Mouse (Mus musculus) erythroid progenitor cell, adult 5-6 weeks (primary cell): Measurements from ENCODE around the gene Akip1. TPM values are rescaled to one million over a fixed set of nuclear protein-coding genes. Genes with fewer than 3 reads are reported as not detected.

Experiments
- ATAC-seq: replicated peaks from 2 replicates; pipeline ENCODE4 v1.8.0; 2016; ENCODE audit warnings: moderate number of reproducible peaks, mild to moderate bottlenecking, moderate TSS enrichment, inconsistent platforms; ENCODE audit not compliant: poor library complexity, low FRiP score, severe bottlenecking
- total RNA-seq, 2 experiments: library from RNA; stranded (forward) in 1 of 2; stranded (reverse) in 1 of 2; fragments of 150-400 nt in 1 of 2; fragments of 186-747, 209-891 nt in 1 of 2; gene quantifications; 2 replicates each; pipeline versions ENCODE4 v1.2.3 to v1.2.4; 2015 to 2017; ENCODE audit warnings: low replicate concordance in 2 of 2

Gene Akip1
- total RNA-seq (2015; ENCODE audit: low replicate concordance) (36.8 and 57.0 TPM in 2 replicates), total RNA-seq (2017; ENCODE audit: low replicate concordance) (21.6 and 23.0 TPM in 2 replicates)

DNA sequence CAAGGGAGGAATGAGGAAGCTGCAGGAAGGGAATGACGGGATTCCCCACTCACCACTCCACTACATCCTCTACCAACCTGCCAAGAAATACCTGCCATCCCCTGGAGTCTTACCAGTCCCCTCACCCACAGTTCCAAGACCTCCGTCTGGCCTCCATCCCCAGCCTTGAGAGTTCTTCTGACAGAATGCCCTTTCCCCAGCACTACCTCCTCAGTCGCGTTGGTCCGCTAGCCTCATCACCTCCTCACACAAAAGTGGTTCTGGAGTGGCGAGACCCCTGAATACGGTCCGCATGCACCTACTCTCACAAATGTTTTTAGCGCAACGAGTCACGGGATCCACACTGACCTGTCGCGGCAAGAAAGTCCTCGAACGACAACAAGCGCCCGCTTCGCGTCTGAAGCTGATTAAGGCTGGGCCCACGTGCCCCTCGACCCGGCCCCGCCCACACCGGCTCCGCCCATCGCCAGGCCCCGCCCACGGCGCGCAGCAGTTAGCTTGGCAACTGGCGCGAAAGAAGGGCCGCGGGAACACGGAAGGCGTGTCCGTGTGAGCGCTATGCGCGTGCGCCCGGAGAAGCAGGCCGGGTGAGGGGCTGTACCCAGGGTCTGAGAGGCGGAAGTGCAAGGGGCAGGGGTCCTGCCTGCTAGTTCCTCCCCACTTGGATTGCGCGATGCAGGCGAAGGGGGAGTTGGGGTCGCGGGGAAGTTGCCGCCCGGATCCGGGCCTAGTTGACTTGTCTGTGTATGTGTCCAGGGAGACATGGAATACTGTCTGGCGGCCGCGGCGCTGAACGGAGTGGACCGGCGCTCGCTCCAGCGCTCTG lies at the start of gene Akip1, which contains the start of gene St5:
TSS of gene Akip1 (plus strand) at position 501 of the 826 bp plus-strand sequence.
TSS of gene St5 (minus strand) at position 416 of the 826 bp plus-strand sequence.
- ATAC-seq: peak; percentile 92

GRCm38 (mm10) chr7:109654871-109655270 lies 48.6 kb upstream of the Akip1 start:
- ATAC-seq: no peak

- no peak for ATAC-seq
Observed at GRCm38 (mm10) chr7:109657884-109658283, 45.6 kb upstream of the Akip1 start.

DNA sequence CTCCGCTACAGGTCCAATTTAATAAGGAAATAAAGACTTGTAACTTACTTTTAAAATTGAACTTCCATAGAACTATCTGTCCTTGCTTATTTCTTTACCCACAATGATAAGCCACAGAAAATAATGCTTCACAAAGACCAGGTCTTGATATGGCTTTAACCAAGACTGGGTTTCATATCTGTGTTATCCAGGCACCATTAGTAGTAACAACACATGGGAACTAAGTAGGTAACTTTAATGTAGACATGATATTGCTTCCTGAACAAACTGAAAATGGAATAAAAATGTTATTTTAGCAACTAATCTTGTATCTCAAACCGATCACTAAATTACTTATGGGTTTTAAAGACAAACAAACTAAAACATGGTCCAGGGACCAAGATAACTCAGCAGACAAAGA lies 44.2 kb upstream of the Akip1 start:
- no peak for ATAC-seq

GRCm38 (mm10) chr7:109662626-109663025 lies 40.9 kb upstream of the Akip1 start:
- ATAC-seq: no peak

GRCm38 (mm10) chr7:109666664-109667063 lies 36.8 kb upstream of the Akip1 start:
- ATAC-seq: no peak

GRCm38 (mm10) chr7:109669426-109670170 lies 33.9 kb upstream of the Akip1 start:
- no peak for ATAC-seq

DNA sequence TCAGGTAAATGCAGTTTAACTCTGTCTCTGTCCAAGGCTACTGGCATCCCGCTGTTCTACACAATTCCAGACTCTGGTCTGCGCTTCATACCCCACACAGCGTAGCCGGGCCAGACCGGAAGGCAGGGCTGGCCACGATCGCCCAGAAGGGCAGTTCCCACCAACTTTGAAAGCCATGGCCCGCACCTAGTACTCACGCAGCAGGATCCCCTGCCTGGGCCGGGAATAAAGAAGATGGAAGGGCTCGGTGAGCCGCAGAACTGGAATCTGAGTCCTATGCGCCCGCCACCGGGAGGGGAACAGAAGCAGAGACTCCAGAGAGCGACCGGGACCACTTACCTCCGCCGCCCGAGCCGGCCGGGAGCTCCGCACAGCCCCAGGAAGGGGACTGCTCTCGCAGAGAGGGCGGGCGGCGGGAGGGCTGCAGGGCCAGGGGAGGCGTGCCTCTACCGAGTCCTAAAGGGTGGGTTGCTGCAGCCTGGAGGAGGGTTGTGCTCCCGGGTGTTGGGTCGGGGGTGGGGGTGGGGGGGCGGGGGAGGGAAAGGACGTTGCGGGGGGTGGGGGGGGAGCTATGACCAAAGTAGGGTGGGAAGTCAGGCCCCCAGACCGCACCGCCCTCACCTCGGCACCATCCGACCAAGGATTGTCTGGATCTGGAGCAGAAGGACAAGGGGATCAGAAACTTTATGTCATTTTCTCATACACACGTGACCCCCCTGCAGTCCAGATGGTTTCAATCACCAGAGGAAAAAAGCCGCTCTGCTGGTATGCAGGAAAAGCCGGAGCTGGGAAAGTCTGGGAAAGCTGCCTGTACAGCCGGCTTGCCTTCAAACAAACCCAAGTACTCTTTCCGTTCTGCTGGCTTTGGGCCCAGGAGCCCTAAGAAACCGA lies 31.7 kb upstream of the Akip1 start:
- no peak for ATAC-seq

DNA sequence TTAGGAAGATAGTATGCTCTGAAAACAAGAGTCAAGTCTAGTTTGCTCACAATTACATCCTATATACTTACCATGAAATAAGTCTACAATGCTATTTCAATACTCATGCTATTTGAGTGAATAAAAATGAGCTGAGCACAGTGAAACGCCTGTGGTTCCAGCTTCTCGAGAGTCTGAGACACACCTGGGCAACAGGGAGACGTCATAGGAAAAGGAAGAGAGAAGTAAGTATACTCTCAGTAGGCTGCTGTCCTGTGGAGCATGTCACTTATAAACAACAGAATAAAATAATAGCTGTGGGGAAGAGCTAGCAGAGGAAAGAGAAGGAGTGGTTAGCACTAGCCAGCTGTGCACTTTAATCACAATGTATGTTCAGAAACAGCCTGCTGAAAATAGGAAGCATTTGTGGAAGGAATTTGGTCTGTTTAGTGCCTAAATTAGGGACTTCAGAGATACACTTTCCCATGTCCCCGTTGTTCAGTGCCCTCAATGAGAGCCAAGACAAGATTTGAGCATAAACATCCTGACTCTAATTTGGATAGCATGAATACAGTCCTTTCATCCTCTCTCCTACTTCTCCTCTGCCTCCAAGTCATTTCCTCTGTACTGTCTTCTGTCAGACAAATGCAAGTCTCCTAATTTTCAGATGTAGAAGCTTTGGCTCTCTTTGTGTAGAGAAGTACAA lies 28.4 kb upstream of the Akip1 start:
- no peak for ATAC-seq

DNA sequence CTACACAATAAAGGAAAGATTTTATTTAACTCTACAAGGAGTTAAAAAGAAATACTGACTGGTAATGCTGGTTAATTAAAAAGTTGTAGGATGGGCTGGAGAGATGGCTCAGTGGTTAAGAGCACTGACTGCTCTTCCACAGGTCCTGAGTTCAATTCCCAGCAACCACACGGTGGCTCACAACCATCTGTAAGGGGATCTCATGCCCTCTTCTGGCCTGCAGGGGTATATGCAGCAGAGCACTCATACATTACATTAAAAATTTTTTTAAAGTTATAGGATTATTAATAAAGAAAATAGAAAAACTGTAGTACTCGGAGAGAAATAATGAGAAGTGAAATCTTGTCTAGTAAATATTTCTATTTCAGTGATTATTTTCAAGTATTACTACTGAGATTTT lies 23.2 kb upstream of the Akip1 start:
- no peak for ATAC-seq

DNA sequence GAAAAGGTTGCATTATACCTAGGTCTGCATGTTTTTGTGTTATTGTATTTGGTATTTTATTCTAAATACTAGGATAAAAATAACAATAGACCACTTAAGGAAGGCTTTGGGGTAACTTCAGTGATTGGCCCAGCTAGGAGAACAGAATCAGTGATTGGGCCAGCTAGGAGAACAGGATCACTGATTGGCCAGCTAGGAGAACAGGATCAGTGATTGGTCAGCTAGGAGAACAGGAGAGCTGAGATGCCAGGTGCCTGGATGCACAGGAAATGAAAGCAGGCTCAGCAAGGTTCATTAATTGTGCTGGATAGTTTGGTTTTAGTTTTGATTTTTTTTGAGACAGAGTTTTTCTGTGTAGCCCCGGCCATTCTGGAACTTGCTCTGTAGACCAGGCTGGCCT lies 22.6 kb upstream of the Akip1 start:
- no peak for ATAC-seq

DNA sequence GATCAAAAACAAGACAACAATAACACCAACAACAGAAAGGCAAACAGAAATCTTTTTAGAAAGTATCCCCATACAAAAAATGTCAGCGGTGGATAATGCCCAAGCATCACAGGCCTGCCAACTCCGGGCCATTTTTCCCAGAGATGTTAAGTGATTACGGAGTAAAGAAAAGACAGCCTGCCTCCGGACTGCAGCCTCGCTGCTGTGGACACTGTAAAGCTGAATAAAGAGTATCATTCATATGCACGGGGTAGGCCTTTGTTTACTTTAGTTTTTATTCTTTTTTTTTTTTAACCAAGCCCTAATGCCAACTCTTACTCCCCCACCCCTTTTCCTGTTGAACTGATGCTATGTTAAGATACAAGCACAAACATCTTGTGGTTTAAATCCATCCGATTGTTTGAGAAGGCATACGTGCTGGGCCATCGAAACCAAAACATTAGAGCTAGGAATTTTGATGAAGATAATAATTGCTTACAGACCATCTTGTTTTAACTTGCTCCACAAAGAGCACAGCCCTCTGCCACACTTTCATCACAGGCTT lies 16.8 kb upstream of the Akip1 start:
- no peak for ATAC-seq

DNA sequence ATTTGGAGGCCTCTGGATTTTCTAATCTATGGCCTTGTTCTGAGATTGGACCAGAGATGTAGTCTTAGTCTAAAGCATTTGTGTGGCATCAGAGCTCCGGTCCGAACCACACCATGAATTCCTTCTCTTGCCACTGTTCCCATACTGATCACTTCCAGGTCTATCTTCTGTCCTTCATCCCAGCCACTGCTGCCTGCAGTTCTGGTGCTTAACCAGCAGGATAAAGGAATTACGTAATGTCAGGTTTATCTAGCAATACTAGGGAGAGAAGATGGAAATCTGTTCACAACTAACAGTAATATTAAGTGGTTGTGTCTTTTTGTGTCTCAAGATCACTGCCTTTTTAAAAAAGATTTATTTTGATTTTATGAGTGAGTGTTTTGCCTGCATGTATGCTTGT lies 13.4 kb upstream of the Akip1 start:
- no peak for ATAC-seq

DNA sequence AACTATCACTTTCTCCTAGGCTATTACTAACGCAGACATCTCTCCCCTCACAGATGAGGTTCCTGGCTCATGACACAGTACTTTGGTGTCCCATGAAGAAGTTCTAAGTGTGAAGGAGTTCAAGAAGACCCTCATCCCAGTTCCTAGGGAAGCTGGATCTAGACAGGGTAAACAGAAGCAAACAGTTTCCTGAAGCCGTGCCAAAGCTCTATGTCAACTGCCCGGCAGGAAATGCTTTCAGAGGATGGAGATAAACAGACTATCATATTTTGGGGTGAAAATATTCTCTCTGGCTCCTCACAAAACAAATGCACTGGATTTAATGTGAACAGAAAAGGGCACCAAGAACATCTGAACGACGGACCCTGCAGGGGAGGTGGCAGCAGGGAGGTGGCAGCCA lies 12.5 kb upstream of the Akip1 start:
- ATAC-seq: no peak

DNA sequence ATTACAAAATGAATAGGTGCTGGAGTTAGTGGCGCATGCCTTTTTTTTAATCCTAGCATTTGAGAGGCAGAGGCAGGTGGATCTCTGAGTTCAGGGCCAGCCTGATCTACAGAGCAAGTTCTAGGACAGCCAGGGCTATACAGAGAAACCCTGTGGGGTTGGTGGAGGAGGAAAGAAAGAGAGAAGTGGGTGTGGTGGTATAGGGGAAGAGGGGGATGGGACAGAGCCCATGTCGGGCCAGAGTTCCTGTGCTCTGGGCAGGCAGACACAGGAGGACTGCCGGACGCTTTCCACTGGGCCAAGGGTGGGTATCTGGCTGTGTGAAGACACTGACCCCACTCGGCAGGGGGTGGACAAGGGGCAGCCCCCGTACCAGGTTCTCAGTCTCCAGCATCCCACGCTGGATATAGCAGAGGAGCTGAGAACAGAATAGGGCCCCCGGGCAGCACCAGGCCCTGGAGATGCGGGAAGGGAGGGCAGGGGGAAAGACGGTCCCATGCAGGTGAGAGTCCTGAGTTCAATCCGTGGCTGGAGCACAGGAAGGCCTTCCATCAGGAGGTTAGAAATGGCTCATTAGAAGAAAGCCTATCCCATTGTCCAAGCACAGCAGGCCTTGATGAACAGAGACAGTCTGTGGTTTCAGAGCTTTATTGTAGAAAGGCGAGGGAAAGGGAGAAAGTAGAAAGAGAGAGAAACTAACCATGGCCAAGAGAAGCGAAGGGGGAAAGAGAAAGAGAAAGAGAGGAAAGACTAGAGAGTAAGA lies 8.7 kb upstream of the Akip1 start:
- ATAC-seq: no peak

GRCm38 (mm10) chr7:109695339-109695726 lies 8.2 kb upstream of the Akip1 start:
- no peak for ATAC-seq

- no peak for ATAC-seq
Observed at GRCm38 (mm10) chr7:109700213-109700612, 3.3 kb upstream of the Akip1 start.

DNA sequence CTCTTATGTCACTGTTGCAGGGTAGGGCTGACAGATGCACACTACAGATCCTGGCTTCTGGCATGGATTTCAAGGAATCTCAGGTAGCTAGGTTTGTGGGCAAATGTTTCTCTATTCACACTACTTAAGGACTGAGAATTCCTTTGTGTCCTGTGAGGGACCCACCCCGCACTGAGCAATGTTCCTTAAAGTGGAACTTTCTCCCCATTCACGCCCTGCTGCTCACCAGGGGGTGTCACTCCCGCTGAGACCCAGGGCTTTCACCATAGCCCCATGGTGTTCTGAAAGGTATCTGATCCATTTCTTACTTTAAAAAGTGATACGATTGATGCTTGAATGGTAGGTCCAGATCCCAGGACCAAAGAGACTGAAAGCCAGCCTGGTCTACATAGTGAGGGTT lies 769 bp upstream of the Akip1 start:
- ATAC-seq: no peak

DNA sequence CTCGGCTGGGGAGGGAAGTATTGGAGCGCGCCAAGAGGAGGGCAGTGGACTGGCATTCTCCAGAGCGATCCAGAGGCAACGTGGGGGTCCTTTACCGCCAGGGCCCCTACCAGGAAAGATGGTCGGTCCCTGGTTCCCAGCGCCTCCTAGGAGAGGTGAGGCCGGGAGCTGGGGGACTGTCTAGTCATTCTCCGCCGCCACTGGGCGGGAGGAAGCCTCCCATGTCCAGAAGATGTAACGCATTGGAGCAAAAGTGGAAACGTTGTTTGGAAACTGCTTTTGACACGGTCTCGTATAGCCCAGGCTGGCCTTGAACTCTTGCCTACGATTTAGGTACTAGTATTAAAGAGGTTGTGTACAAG lies 507 bp downstream of the Akip1 start:
- ATAC-seq: peak; percentile 51
